Mouse (Mus musculus): Measurements from ENCODE around the gene Cnn3.

DNA sequence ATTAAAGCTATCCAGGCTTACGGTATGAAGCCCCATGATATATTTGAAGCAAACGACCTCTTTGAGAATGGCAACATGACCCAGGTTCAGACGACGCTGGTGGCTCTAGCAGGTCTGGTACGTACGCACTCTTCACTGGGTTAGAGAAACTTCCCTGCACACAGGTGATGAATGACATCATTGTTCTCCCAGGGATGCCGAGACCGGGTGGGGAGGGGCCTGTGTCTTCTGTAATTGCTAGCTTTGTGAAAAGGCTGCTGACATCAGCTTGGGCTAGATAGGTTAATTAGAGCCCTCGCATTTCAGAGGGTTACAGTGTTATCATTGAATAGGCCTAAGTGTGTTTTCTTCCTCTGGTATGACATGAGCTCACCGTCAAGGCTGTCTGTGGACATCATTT, 25.1 kb downstream of the Cnn3 start:
- TF ChIP-seq CTCF (IDR thresholded peaks at IDR 0.05; ENCODE audit: extremely low read depth, insufficient read length, insufficient replicate concordance, low read depth, low read length) (no peak), POLR2A (IDR thresholded peaks at IDR 0.05; ENCODE audit: low read depth, low read length) (no peak)
